Mouse (Mus musculus) spleen, adult 2 months (tissue): ENCODE measurements around the gene Mpv17l2. TPM values are rescaled to one million over a fixed set of nuclear protein-coding genes. Genes with fewer than 3 reads are reported as not detected.

Experiments
- DNase-seq, 2 experiments: peaks; one replicate each; pipeline versions ENCODE4 v3.0.0 to v3.0.0-alpha.2; 2012 to 2021; ENCODE audit warnings: low spot score in 2 of 2, low read depth in 1 of 2
- H3K27ac ChIP-seq: fragments of 200-500 bp; 2 replicates; pipeline ENCODE4 v1.5.1; 2012; ENCODE audit warnings: low read length, inconsistent platforms; ENCODE audit not compliant: insufficient read depth
- H3K27me3 ChIP-seq: fragments of 200-500 bp; 2 replicates; pipeline ENCODE4 v1.6.1; 2012; ENCODE audit warnings: mild to moderate bottlenecking, moderate library complexity, low read length, inconsistent platforms; ENCODE audit not compliant: control insufficient read depth, insufficient read depth
- H3K36me3 ChIP-seq: fragments of 200-500 bp; 2 replicates; pipeline ENCODE4 v1.6.1; 2012; ENCODE audit warnings: mild to moderate bottlenecking, low read length, inconsistent platforms; ENCODE audit not compliant: control insufficient read depth, insufficient read depth
- H3K4me1 ChIP-seq: fragments of 200-500 bp; 2 replicates; pipeline ENCODE4 v1.6.1; 2011; ENCODE audit warnings: inconsistent platforms; ENCODE audit not compliant: control insufficient read depth, insufficient read depth, insufficient read length
- H3K4me3 ChIP-seq: fragments of 200-500 bp; 2 replicates; pipeline ENCODE4 v1.5.1; 2011; ENCODE audit warnings: mild to moderate bottlenecking, inconsistent platforms; ENCODE audit not compliant: insufficient read depth, insufficient read length; ENCODE audit errors: extremely low read depth
- CTCF ChIP-seq: fragments of 200-500 bp; IDR thresholded peaks from 2 replicates; pipeline ENCODE4 v1.5.1; 2011; ENCODE audit warnings: mild to moderate bottlenecking, inconsistent platforms; ENCODE audit not compliant: insufficient read depth, insufficient read length, insufficient replicate concordance; ENCODE audit errors: extremely low read depth
- POLR2A ChIP-seq: fragments of 200-500 bp; IDR thresholded peaks from 2 replicates; pipeline ENCODE4 v1.6.1; 2011; ENCODE audit warnings: low read depth, low read length, inconsistent platforms
- WGBS: fragments of 180-500 bp; shearing (Covaris S2); methylation state at CpG from one replicate; pipeline ENCODE4 v1.1.7; 2018; 5-methylcytosine and 5-hydroxymethylcytosine counted together
- polyA plus RNA-seq: library from polyadenylated mRNA; depleted of rRNA; stranded (reverse); fragments of >200 nt; gene quantifications from 2 replicates; pipeline ENCODE4 v1.2.3, GENCODE M21; 2012

Mpv17l2 gene
- polyA plus RNA-seq, 1 experiment = 37.3 TPM

GRCm38 (mm10) chr8:70803761-70804480 lies 43.2 kb upstream of the Mpv17l2 start:
- 3% methylated on average over 47 of the region's 47 CpGs for WGBS
- H3K36me3 ChIP-seq = no peaks in the 10 kb centered on the region
- H3K27ac ChIP-seq = peak overlapping the region; percentile 81
- H3K27me3 ChIP-seq = no peaks in the 10 kb centered on the region
- peaks cover 44% of the 10 kb centered on the region; the same call in 1 of the 2 replicates for H3K4me1 ChIP-seq
- peak; percentile 18 to 90 for DNase-seq
- peak overlapping the region; percentile 63 for H3K4me3 ChIP-seq
- no peak for TF ChIP-seq POLR2A
- no peak for TF ChIP-seq CTCF

GRCm38 (mm10) chr8:70802786-70803510 lies 42.2 kb upstream of the Mpv17l2 start:
- Histone ChIP-seq H3K36me3 (no peaks in the 10 kb centered on the region), H3K4me3 (no peak overlapping the region), H3K27me3 (no peaks in the 10 kb centered on the region), H3K4me1 (peaks cover 39% of the 10 kb centered on the region; the same call in 1 of the 2 replicates), H3K27ac (no peak overlapping the region)
- DNase-seq = no peak
- TF ChIP-seq POLR2A (no peak), CTCF (no peak)
- WGBS = 83% methylated on average over 11 of the region's 11 CpGs

GRCm38 (mm10) chr8:70801830-70802229 lies 41.1 kb upstream of the Mpv17l2 start:
- WGBS = 75% methylated on average over 1 of the region's 1 CpGs
- no peak for DNase-seq
- H3K27me3 ChIP-seq = no peaks in the 10 kb centered on the region
- H3K4me3 ChIP-seq = no peak overlapping the region
- H3K36me3 ChIP-seq = no peaks in the 10 kb centered on the region
- H3K4me1 ChIP-seq = peaks cover 40% of the 10 kb centered on the region
- TF ChIP-seq POLR2A = no peak
- no peak for TF ChIP-seq CTCF
- no peak overlapping the region for H3K27ac ChIP-seq

GRCm38 (mm10) chr8:70801156-70801555 lies 40.4 kb upstream of the Mpv17l2 start:
- TF ChIP-seq POLR2A = no peak
- TF ChIP-seq CTCF = no peak
- Histone ChIP-seq H3K36me3 (no peaks in the 10 kb centered on the region), H3K4me3 (no peak overlapping the region), H3K27ac (no peak overlapping the region), H3K27me3 (no peaks in the 10 kb centered on the region), H3K4me1 (peaks cover 38% of the 10 kb centered on the region)
- DNase-seq = peak in 1 of 2 experiments; percentile 44
- WGBS = 32% methylated on average over 15 of the region's 15 CpGs

- no peak overlapping the region for H3K27ac ChIP-seq
- no peak overlapping the region for H3K4me3 ChIP-seq
- no peak for DNase-seq
- H3K4me1 ChIP-seq = peaks cover 33% of the 10 kb centered on the region
- no peak for TF ChIP-seq POLR2A
- no peak for TF ChIP-seq CTCF
- no peaks in the 10 kb centered on the region for H3K27me3 ChIP-seq
- H3K36me3 ChIP-seq = no peaks in the 10 kb centered on the region
- 44% methylated on average over 10 of the region's 10 CpGs for WGBS
Observed at GRCm38 (mm10) chr8:70800648-70801047, 39.9 kb upstream of the Mpv17l2 start.

- Histone ChIP-seq H3K36me3 (no peaks in the 10 kb centered on the region), H3K4me3 (no peak overlapping the region), H3K27me3 (no peaks in the 10 kb centered on the region), H3K4me1 (peaks cover 29% of the 10 kb centered on the region), H3K27ac (no peak overlapping the region)
- TF ChIP-seq POLR2A = no peak
- 38% methylated on average over 15 of the region's 15 CpGs for WGBS
- no peak for DNase-seq
Observed at GRCm38 (mm10) chr8:70798281-70798680, 37.5 kb upstream of the Mpv17l2 start.
